Mouse (Mus musculus) CH12.LX (cell line): ENCODE results near the gene Brat1.

ENCODE experiments used
- CHD2 ChIP-seq: IDR thresholded peaks from 2 replicates; pipeline ENCODE4 v1.6.1; 2011; ENCODE audit warnings: low read length, improper control_type of control experiment
- CTCF ChIP-seq, 2 experiments: IDR thresholded peaks in 1 of 2; conservative IDR thresholded peaks in 1 of 2; 2 replicates each; pipeline ENCODE4 v1.5.1; 2011 to 2012; ENCODE audit warnings: low read depth in 2 of 2, low read length in 2 of 2, improper control_type of control experiment in 1 of 2, inconsistent platforms in 1 of 2, mild to moderate bottlenecking in 1 of 2, moderate library complexity in 1 of 2
- EP300 ChIP-seq: IDR thresholded peaks from 2 replicates; pipeline ENCODE4 v1.6.1; 2011; ENCODE audit warnings: low read length, improper control_type of control experiment
- ETS1 ChIP-seq: conservative IDR thresholded peaks from 2 replicates; pipeline ENCODE4 v1.6.1; 2012; ENCODE audit warnings: low read depth, mild to moderate bottlenecking, inconsistent platforms, low read length, improper control_type of control experiment, moderate library complexity
- KAT2A ChIP-seq: IDR thresholded peaks from 2 replicates; pipeline ENCODE4 v1.6.1; 2012; ENCODE audit warnings: low read length, improper control_type of control experiment, inconsistent platforms; ENCODE audit not compliant: insufficient replicate concordance
- MAX ChIP-seq: IDR thresholded peaks from 2 replicates; pipeline ENCODE4 v1.6.1; 2011; ENCODE audit warnings: low read length, improper control_type of control experiment
- MEF2A ChIP-seq: IDR thresholded peaks from 2 replicates; pipeline ENCODE4 v1.6.1; 2014; ENCODE audit warnings: low read depth, mild to moderate bottlenecking, inconsistent platforms, low read length, improper control_type of control experiment, borderline replicate concordance
- MYC ChIP-seq: IDR thresholded peaks from 2 replicates; pipeline ENCODE4 v1.6.1; 2011; ENCODE audit warnings: low read depth, mild to moderate bottlenecking, improper control_type of control experiment, low read length
- NRF1 ChIP-seq: IDR thresholded peaks from 2 replicates; pipeline ENCODE4 v1.6.1; 2014; ENCODE audit warnings: low read depth, mild to moderate bottlenecking, inconsistent platforms, low read length, improper control_type of control experiment, moderate library complexity
- POLR2A ChIP-seq: IDR thresholded peaks from 2 replicates; pipeline ENCODE4 v1.6.1; 2011; ENCODE audit warnings: low read depth, mild to moderate bottlenecking, improper control_type of control experiment, low read length
- UBTF ChIP-seq: IDR thresholded peaks from 2 replicates; pipeline ENCODE4 v1.6.1; 2012; ENCODE audit warnings: low read depth, mild to moderate bottlenecking, inconsistent platforms, low read length, improper control_type of control experiment, moderate library complexity
- ZC3H11A ChIP-seq: IDR thresholded peaks from 2 replicates; pipeline ENCODE4 v1.6.1; 2012; ENCODE audit warnings: low read depth, mild to moderate bottlenecking, inconsistent platforms, low read length, improper control_type of control experiment
- ZKSCAN1 ChIP-seq: IDR thresholded peaks from 2 replicates; pipeline ENCODE4 v1.6.1; 2012; ENCODE audit warnings: low read depth, inconsistent platforms, low read length, improper control_type of control experiment, borderline replicate concordance

- no peak for TF ChIP-seq POLR2A
- TF ChIP-seq MEF2A = no peak
- no peak for TF ChIP-seq CTCF (conservative IDR thresholded peaks at IDR 0.05 in 1 of 2, IDR thresholded peaks at IDR 0.05 in 1 of 2; ENCODE audit: low read depth in 2 of 2, low read length in 2 of 2)
- TF ChIP-seq MAX = no peak
- no peak for TF ChIP-seq EP300
- no peak for TF ChIP-seq MYC
- no peak for TF ChIP-seq CHD2
- no peak for TF ChIP-seq ETS1
- no peak for TF ChIP-seq NRF1
- TF ChIP-seq ZKSCAN1 = no peak
- TF ChIP-seq UBTF = no peak
- TF ChIP-seq KAT2A = no peak
- TF ChIP-seq ZC3H11A = no peak
These were observed 60.3 kb downstream of the Brat1 start for GRCm38 (mm10) chr5:140764921-140765613.
